Mouse (Mus musculus): ENCODE measurements around the gene Prdx5.

GRCm38 (mm10) chr19:6933102-6933435 lies 23.2 kb upstream of the Prdx5 start:
- no peak for TF ChIP-seq CTCF (IDR thresholded peaks at IDR 0.05; ENCODE audit: low read depth, low read length)
- TF ChIP-seq GATA1 (IDR thresholded peaks at IDR 0.05; ENCODE audit: borderline replicate concordance, low read length) = no peak
- TF ChIP-seq TAL1 (conservative IDR thresholded peaks at IDR 0.05; ENCODE audit: low read depth, low read length) = no peak
- TF ChIP-seq GATA2 (IDR thresholded peaks at IDR 0.05; ENCODE audit: borderline replicate concordance, low read depth, low read length) = no peak
